Mouse (Mus musculus) lung, embryonic 14.5 days (tissue): ENCODE results near the gene Olfr978. TPM values are rescaled to one million over a fixed set of nuclear protein-coding genes. Genes with fewer than 3 reads are reported as not detected.
"Not testable (repeated sequence)": the region's sequence is repeated elsewhere in the genome, so short reads cannot be mapped to it uniquely, and the experiment has no call there.

Source experiments
- ATAC-seq: fragments of 200-750 bp; cut with Nextera tagmentation; 2 replicates; pipeline ENCODE4 v1.8.0; 2017; ENCODE audit warnings: mild to moderate bottlenecking, moderate TSS enrichment, moderate library complexity; ENCODE audit not compliant: insufficient read depth
- DNase-seq: peaks from one replicate; pipeline ENCODE4 v3.0.0-alpha.2; 2015
- H3K27ac ChIP-seq: fragments of 300-500 bp; sonication (generic); 2 replicates; pipeline ENCODE4 v1.5.1; 2014; ENCODE audit warnings: low read depth, mild to moderate bottlenecking, moderate library complexity
- H3K27me3 ChIP-seq: fragments of 300-500 bp; sonication (generic); 2 replicates; pipeline ENCODE4 v1.6.1; 2014; ENCODE audit warnings: low read length, control low read depth; ENCODE audit not compliant: insufficient read depth
- H3K36me3 ChIP-seq: fragments of 300-500 bp; sonication (generic); 2 replicates; pipeline ENCODE4 v1.6.1; 2014; ENCODE audit warnings: control low read depth; ENCODE audit not compliant: insufficient read depth
- H3K4me1 ChIP-seq: fragments of 300-500 bp; sonication (generic); 2 replicates; pipeline ENCODE4 v1.6.1; 2014; ENCODE audit warnings: antibody characterized with exemption, control low read depth; ENCODE audit not compliant: insufficient read depth
- H3K4me2 ChIP-seq: fragments of 300-500 bp; sonication (generic); 2 replicates; pipeline ENCODE4 v1.6.1; 2014; ENCODE audit warnings: mild to moderate bottlenecking
- H3K4me3 ChIP-seq: fragments of 300-500 bp; sonication (generic); 2 replicates; pipeline ENCODE4 v1.5.1; 2014; ENCODE audit warnings: low read depth, low read length
- H3K9ac ChIP-seq: fragments of 300-500 bp; sonication (generic); 2 replicates; pipeline ENCODE4 v1.6.1; 2014
- H3K9me3 ChIP-seq: fragments of 300-500 bp; sonication (generic); 2 replicates; pipeline ENCODE4 v1.6.1; 2016; ENCODE audit warnings: low read depth, low read length, control low read depth
- CTCF ChIP-seq: IDR thresholded peaks from 2 replicates; pipeline ENCODE4 v1.5.1; 2016; ENCODE audit warnings: antibody characterized with exemption, low read depth
- WGBS: fragments of 180-500 bp; shearing (Covaris S2); extraction: QIAGEN DNeasy Blood & Tissue Kit; methylation state at CpG from one replicate; pipeline ENCODE4 v1.1.7; 2014; 5-methylcytosine and 5-hydroxymethylcytosine counted together
- polyA plus RNA-seq: library from polyadenylated mRNA; unstranded; fragments of >200 nt; fragmentation: Nextera tagmentation; extraction: Ambion mirVana; gene quantifications from 2 replicates; pipeline ENCODE4 v1.2.1, GENCODE M21; 2014

Gene Olfr978
- polyA plus RNA-seq, result not detected in 2 replicates

GRCm38 (mm10) chr9:39991813-39992212 is at the start of gene Olfr978:
Gene Olfr978 (plus strand): TSS chr9:39992113.
- Histone ChIP-seq H3K36me3 (no peaks in the 10 kb centered on the region), H3K9ac (no peak within 1 kb of the TSS), H3K27me3 (no peaks in the 10 kb centered on the region), H3K4me2 (no peak within 1 kb of the TSS), H3K9me3 (no peaks in the 10 kb centered on the region), H3K4me3 (no peak within 1 kb of the TSS), H3K4me1 (no peaks in the 10 kb centered on the region), H3K27ac (no peak within 1 kb of the TSS)
- no peak for ATAC-seq
- no peak for TF ChIP-seq CTCF
- 79% methylated on average over 2 of the region's 2 CpGs for WGBS
- DNase-seq, result no peak

DNA sequence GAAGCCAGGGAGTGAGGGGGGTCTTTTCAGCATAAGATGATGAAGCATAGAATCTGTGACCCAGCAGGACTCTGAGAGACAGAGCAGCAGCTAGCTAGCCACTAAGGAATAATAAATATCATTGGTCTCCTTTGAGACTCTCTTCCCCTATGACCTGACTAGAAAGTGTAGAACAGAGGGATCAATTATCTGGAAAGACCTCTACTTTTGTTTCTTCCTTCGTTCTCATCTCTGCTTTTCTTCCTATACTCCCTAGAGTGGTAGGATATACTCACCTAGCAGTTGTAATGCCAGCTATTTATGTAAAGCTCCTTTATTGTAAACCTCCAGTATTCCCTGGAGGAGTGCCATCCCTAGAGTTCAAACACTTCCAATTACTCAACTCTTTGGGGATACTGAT is 40.0 kb upstream of the Olfr978 start, which contains the start of gene Olfr975:
Gene Olfr975, minus strand, starts transcription at position 101 of the 400 bp plus-strand sequence.
- Histone ChIP-seq H3K36me3 (no peaks in the 10 kb centered on the region), H3K27me3 (no peaks in the 10 kb centered on the region), H3K4me2 (no peak within 1 kb of the TSS), H3K27ac (no peak within 1 kb of the TSS), H3K9ac (no peak within 1 kb of the TSS), H3K9me3 (no peaks in the 10 kb centered on the region), H3K4me3 (no peak within 1 kb of the TSS), H3K4me1 (no peaks in the 10 kb centered on the region)
- no peak for TF ChIP-seq CTCF
- no peak for ATAC-seq
- 52% methylated on average over 1 of the region's 1 CpGs for WGBS
- DNase-seq, result no peak

GRCm38 (mm10) chr9:39961033-39961432 is 30.9 kb upstream of the Olfr978 start, which contains the start of gene Olfr976:
Gene Olfr976 (minus strand): TSS chr9:39961133.
- not testable (repeated sequence) for H3K4me3 ChIP-seq, ATAC-seq, H3K9me3 ChIP-seq, H3K4me2 ChIP-seq, H3K27ac ChIP-seq, H3K27me3 ChIP-seq, H3K9ac ChIP-seq, DNase-seq, H3K4me1 ChIP-seq, H3K36me3 ChIP-seq
- WGBS, result 87% methylated on average over 6 of the region's 9 CpGs

DNA sequence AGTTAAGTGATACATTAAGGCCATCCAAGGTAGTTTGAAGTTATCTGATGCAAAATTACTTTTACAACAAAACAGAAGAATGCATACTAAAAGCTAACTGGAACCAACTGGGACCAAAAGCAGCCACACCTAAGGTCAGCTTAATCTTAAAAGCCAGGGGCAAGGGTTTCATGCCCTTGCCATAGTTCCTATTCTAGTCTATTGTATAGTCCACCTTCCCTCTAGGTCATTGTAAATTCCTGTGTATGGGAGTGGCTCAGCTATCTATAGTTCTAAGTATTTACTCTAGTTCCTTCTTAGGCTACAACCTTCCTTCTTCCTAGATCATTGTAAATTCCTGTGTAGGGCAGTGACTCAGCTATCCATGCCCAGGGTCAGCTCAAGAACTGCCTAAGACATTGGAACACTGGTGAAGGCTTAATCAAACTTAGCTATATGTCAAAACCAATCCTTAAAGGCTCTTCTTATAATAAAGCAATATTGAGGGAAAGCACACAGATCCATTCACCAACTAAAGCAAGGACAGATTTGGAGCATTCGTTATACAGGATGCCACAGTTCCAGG is 15.2 kb upstream of the Olfr978 start:
- not testable (repeated sequence) for H3K36me3 ChIP-seq, H3K4me3 ChIP-seq, H3K4me1 ChIP-seq, H3K9ac ChIP-seq, H3K27ac ChIP-seq, H3K4me2 ChIP-seq, DNase-seq, H3K27me3 ChIP-seq, ATAC-seq, H3K9me3 ChIP-seq
- 81% methylated on average over 1 of the region's 1 CpGs for WGBS

DNA sequence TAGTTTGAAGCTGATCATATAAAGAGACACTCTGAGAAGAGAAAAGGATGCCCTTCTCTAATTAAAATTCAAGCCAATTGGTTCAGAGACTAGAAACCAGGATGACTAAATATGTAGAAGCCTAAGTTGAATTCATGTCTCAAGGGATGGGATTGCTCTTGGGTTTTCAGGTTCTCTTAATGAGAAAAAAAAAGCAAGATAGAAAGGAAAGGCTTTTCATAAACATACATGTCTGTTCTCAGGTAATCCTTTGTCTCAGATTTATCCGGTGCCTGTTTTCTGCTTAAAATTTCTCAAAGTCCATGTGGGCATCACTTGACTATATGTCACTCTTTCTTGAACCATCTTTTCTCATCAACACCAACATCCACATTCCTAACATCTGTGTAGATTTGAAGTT is 11.5 kb downstream of the Olfr978 start, which contains the start of gene Olfr979:
Gene Olfr979, minus strand, starts transcription at position 101 of the 400 bp plus-strand sequence.
- Histone ChIP-seq H3K36me3 (no peaks in the 10 kb centered on the region), H3K4me2 (no peak within 1 kb of the TSS), H3K9me3 (no peaks in the 10 kb centered on the region), H3K27ac (no peak within 1 kb of the TSS), H3K4me3 (no peak within 1 kb of the TSS), H3K9ac (no peak within 1 kb of the TSS), H3K4me1 (no peaks in the 10 kb centered on the region), H3K27me3 (no peaks in the 10 kb centered on the region)
- 89% methylated on average over 1 of the region's 1 CpGs for WGBS
- ATAC-seq, result no peak
- no peak for DNase-seq
- TF ChIP-seq CTCF, result no peak

DNA sequence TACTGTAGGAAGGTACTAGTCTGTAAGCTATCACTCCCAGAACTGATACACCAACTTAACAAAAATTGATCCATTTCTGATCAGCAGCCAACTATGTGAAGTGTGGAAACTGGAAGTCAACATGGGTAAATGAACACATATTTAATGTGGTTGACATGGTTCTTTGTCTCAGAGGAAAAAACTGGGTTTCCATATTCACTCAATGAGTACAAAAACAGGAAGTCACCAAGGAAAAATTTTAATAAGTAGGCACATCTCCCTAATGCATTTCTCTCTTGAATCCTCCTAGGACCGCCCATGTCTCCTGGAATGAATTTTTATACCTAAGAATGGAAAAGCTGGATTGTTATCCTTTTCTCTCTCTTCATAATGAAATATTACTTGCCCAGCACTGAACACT is 17.6 kb downstream of the Olfr978 start, which contains the start of gene Olfr980:
Gene Olfr980, minus strand, starts transcription at position 101 of the 400 bp plus-strand sequence.
- Histone ChIP-seq H3K36me3 (no peaks in the 10 kb centered on the region), H3K4me3 (no peak within 1 kb of the TSS), H3K9ac (no peak within 1 kb of the TSS), H3K27me3 (no peaks in the 10 kb centered on the region), H3K4me2 (no peak within 1 kb of the TSS), H3K9me3 (no peaks in the 10 kb centered on the region), H3K27ac (no peak within 1 kb of the TSS), H3K4me1 (no peaks in the 10 kb centered on the region)
- ATAC-seq (no peak), DNase-seq (no peak)
- no peak for TF ChIP-seq CTCF
- WGBS, result 72% methylated on average over 1 of the region's 1 CpGs

DNA sequence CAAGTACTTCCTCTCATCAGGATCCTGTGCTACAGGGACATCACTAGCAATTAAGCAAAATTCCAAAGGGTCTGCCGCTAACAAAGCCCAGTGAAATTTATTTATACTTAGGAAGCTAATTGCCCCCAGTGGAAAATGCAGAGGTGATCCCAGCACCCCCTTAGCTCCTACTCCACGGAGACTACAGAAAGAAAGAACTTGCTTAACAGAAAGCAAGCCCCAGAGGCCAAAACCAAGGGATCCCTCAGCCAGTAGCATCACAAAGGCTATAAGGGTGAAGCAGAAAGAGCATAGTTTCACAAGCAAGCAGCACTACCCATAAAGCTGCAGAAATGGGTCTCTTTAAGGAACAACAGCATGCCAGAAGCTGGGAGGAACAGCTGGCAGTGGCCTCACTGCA is 29.3 kb downstream of the Olfr978 start, which contains the start of gene Olfr981:
Gene Olfr981, plus strand, starts transcription at position 301 of the 400 bp plus-strand sequence.
- Histone ChIP-seq H3K27ac (no peak within 1 kb of the TSS), H3K4me1 (no peaks in the 10 kb centered on the region), H3K4me3 (no peak within 1 kb of the TSS), H3K27me3 (no peaks in the 10 kb centered on the region), H3K9ac (no peak within 1 kb of the TSS), H3K4me2 (no peak within 1 kb of the TSS), H3K9me3 (no peaks in the 10 kb centered on the region), H3K36me3 (no peaks in the 10 kb centered on the region)
- WGBS, result 66% methylated on average over 2 of the region's 2 CpGs
- no peak for ATAC-seq
- TF ChIP-seq CTCF, result no peak
- no peak for DNase-seq

Other genes with a start within 250 kb of the Olfr978 start
- gene Olfr967, start 245.9 kb upstream of the Olfr978 start, polyA plus RNA-seq, result not detected in 2 replicates
- not detected in 2 replicates for gene Olfr968, start 208.9 kb upstream of the Olfr978 start, polyA plus RNA-seq
- not detected in 2 replicates for gene Olfr969, start 201.2 kb upstream of the Olfr978 start, polyA plus RNA-seq
- not detected in 2 replicates for gene Olfr970, start 183.3 kb upstream of the Olfr978 start, polyA plus RNA-seq
- not detected in 2 replicates for gene Olfr971, start 155.2 kb upstream of the Olfr978 start, polyA plus RNA-seq
- not detected in 2 replicates for gene Olfr972, start 125.7 kb upstream of the Olfr978 start, polyA plus RNA-seq
- gene Olfr229, start 84.8 kb upstream of the Olfr978 start, polyA plus RNA-seq, result not detected in 2 replicates
- not detected in 2 replicates for gene Olfr974, start 54.6 kb upstream of the Olfr978 start, polyA plus RNA-seq
- not detected in 2 replicates for gene Olfr975, start 40.1 kb upstream of the Olfr978 start, polyA plus RNA-seq
- gene Olfr976, start 31.0 kb upstream of the Olfr978 start, polyA plus RNA-seq, result not detected in 2 replicates
- not detected in 2 replicates for gene Olfr979, start 11.4 kb downstream of the Olfr978 start, polyA plus RNA-seq
- gene Olfr980, start 17.5 kb downstream of the Olfr978 start, polyA plus RNA-seq, result not detected in 2 replicates
- not detected in 2 replicates for gene Olfr981, start 29.4 kb downstream of the Olfr978 start, polyA plus RNA-seq
- gene Olfr982, start 81.7 kb downstream of the Olfr978 start, polyA plus RNA-seq, result not detected in 2 replicates
- gene Olfr983, start 101.5 kb downstream of the Olfr978 start, polyA plus RNA-seq, result not detected in 2 replicates
- gene Olfr984, start 122.1 kb downstream of the Olfr978 start, polyA plus RNA-seq, result not detected in 2 replicates
- not detected in 2 replicates for gene Olfr985, start 138.1 kb downstream of the Olfr978 start, polyA plus RNA-seq
- gene Tmem225, start 156.0 kb downstream of the Olfr978 start, polyA plus RNA-seq, result not detected in 2 replicates
- gene Olfr986, start 188.8 kb downstream of the Olfr978 start, polyA plus RNA-seq, result not detected in 2 replicates
- 5.0 and 6.0 TPM in 2 replicates for gene Zfp202, start 200.2 kb downstream of the Olfr978 start, polyA plus RNA-seq